Mouse (Mus musculus) ES-Bruce4 (cell line): ENCODE data around the gene Myo1d. TPM values are rescaled to one million over a fixed set of nuclear protein-coding genes. Genes with fewer than 3 reads are reported as not detected.

Experiments used
- H3K27ac ChIP-seq: 2 replicates; pipeline ENCODE4 v1.5.1; 2012; ENCODE audit warnings: low read length, inconsistent platforms; ENCODE audit not compliant: insufficient read depth
- H3K27me3 ChIP-seq: 2 replicates; pipeline ENCODE4 v1.6.1; 2012; ENCODE audit warnings: mild to moderate bottlenecking, low read length, inconsistent platforms; ENCODE audit not compliant: control insufficient read depth, poor library complexity, insufficient read depth, severe bottlenecking
- H3K36me3 ChIP-seq: 2 replicates; pipeline ENCODE4 v1.6.1; 2012; ENCODE audit warnings: inconsistent platforms, mild to moderate bottlenecking, low read length, moderate library complexity; ENCODE audit not compliant: control insufficient read depth, poor library complexity, insufficient read depth, severe bottlenecking
- H3K4me1 ChIP-seq: one replicate; pipeline ENCODE4 v1.8.1; 2011; ENCODE audit warnings: low read length; ENCODE audit not compliant: control insufficient read depth, insufficient read depth
- H3K4me3 ChIP-seq: 2 replicates; pipeline ENCODE4 v1.5.1; 2011; ENCODE audit warnings: low read depth, mild to moderate bottlenecking, low read length
- H3K9ac ChIP-seq: 2 replicates; pipeline ENCODE4 v1.6.1; 2012; ENCODE audit warnings: low read depth, mild to moderate bottlenecking, inconsistent platforms; ENCODE audit not compliant: poor library complexity, severe bottlenecking
- H3K9me3 ChIP-seq: replicated peaks from 2 replicates; pipeline ENCODE4 v1.6.1; 2012; ENCODE audit warnings: mild to moderate bottlenecking, low read length, inconsistent platforms; ENCODE audit not compliant: control insufficient read depth, poor library complexity, insufficient read depth, severe bottlenecking
- CTCF ChIP-seq: IDR thresholded peaks from one replicate; pipeline ENCODE4 v1.8.1; 2011; ENCODE audit warnings: low read depth, low read length
- EP300 ChIP-seq: IDR thresholded peaks from 2 replicates; pipeline ENCODE4 v1.6.1; 2011; ENCODE audit warnings: low read depth, low read length; ENCODE audit not compliant: insufficient read depth
- POLR2A ChIP-seq: IDR thresholded peaks from one replicate; pipeline ENCODE4 v1.8.1; 2011; ENCODE audit warnings: low read length; ENCODE audit not compliant: insufficient read depth
- polyA plus RNA-seq: library from polyadenylated mRNA; stranded (reverse); fragments of >200 nt; gene quantifications from 2 replicates; pipeline ENCODE4 v1.2.4, GENCODE M21; 2011; ENCODE audit warnings: low read depth; ENCODE audit not compliant: missing spikeins, insufficient read depth, insufficient read length

Myo1d gene
- polyA plus RNA-seq, 1 experiment, result 6.6 TPM

DNA sequence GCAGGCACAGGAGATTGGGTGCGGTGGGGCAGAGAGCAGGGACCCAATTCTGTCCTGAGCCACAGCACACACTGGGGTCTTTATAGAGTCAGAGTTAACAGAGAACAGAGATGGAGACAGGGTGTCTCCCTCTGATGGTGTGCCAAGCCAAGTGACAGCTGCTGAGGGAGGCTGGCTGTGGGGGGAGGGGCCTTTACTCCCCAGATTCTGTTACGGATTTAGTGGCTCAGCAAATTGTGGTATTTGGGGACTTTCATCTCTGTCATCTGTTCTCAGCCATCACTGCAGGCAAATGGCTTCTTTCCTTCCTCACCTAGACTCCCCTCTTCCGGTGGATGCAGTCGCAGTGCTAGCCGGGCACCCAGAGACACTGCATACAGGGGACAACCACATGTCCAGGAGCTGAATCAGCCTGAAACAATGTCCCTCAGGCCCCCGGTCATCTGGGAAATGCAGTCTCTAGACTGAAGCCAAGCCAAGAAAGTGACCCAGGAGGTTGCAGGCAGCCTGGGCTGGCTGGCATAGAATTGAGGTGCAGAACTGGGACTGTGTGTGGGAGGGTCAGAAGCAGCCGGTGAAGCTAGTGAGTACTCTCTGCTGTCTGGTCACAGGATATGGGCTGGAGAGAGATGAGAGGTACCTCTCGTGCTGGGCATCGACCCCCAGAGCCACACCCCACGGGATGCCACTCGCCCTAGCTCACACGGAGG lies 290.5 kb downstream of the Myo1d start:
- TF ChIP-seq EP300, result no peak
- no peak for TF ChIP-seq CTCF
- TF ChIP-seq POLR2A, result no peak
- Histone ChIP-seq H3K9me3 (no peaks in the 10 kb centered on the region), H3K4me1 (no peaks in the 10 kb centered on the region), H3K9ac (no peak overlapping the region), H3K36me3 (no peaks in the 10 kb centered on the region), H3K27me3 (no peaks in the 10 kb centered on the region), H3K4me3 (no peak overlapping the region), H3K27ac (no peak overlapping the region)

- Histone ChIP-seq H3K4me3 (no peak overlapping the region), H3K36me3 (no peaks in the 10 kb centered on the region), H3K4me1 (no peaks in the 10 kb centered on the region), H3K27ac (no peak overlapping the region), H3K9ac (no peak overlapping the region), H3K27me3 (no peaks in the 10 kb centered on the region), H3K9me3 (no peaks in the 10 kb centered on the region)
- no peak for TF ChIP-seq CTCF
- no peak for TF ChIP-seq EP300
- no peak for TF ChIP-seq POLR2A
Observed at GRCm38 (mm10) chr11:80487904-80488587, 291.8 kb downstream of the Myo1d start.

DNA sequence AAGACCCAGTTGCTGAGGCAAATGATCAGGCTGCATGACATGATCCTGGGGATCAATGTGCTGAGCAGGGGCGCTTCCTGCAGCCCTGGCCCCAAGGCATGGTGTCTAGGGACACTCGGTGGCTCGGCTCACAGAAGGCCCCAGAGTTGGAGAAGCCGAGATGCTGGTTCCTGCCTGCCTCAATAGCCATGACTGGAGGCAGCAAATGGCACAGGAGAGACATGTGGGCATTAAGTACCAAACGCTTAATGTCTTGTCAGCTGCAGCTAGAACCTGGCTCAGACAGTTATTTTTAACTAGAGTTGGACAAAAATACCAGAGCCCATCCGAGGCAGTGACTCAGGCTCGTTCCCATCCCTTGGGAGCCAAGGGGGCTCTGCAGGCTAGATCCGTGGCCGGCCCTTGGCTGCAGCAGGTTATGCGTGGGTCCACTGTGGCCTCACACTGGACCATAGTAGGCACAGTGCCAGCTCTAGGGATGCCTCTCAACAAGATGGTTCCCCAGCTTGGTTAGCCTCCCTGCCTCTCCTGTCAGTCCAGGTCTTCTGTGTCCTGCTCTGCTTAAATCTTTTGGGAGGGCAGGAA lies 294.1 kb downstream of the Myo1d start:
- no peaks in the 10 kb centered on the region for H3K4me1 ChIP-seq

DNA sequence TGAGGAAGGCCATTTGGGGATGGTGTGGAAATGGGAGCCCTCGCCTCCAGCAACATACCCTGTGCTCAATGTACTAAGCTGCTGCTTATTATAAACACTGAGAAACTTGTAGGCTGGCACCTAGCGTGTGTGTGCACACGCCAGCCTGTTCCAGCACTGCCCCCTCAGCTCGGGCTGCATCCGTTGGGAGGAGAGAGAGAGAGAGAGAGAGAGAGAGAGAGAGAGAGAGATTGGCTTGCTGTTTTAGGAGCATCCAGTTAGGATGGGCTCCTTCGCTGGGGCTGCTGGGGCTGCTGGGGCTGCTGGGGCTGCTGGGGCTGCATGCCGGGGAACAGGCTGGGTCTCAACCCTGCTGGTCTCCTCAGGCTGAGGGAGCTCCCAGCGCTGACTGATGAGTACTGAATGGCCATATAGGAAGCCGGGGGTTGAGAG lies 294.7 kb downstream of the Myo1d start:
- Histone ChIP-seq H3K27me3 (no peaks in the 10 kb centered on the region), H3K9me3 (no peaks in the 10 kb centered on the region), H3K4me3 (no peak overlapping the region), H3K36me3 (no peaks in the 10 kb centered on the region), H3K4me1 (no peaks in the 10 kb centered on the region), H3K9ac (no peak overlapping the region), H3K27ac (no peak overlapping the region)
- TF ChIP-seq CTCF (no peak), EP300 (no peak), POLR2A (no peak)

More for the DNA sequence above, 294.1 kb downstream of the Myo1d start:
- TF ChIP-seq POLR2A, result no peak
- Histone ChIP-seq H3K27me3 (no peaks in the 10 kb centered on the region), H3K27ac (no peak overlapping the region), H3K9ac (no peak overlapping the region), H3K9me3 (no peaks in the 10 kb centered on the region), H3K4me3 (no peak overlapping the region), H3K36me3 (no peaks in the 10 kb centered on the region)

DNA sequence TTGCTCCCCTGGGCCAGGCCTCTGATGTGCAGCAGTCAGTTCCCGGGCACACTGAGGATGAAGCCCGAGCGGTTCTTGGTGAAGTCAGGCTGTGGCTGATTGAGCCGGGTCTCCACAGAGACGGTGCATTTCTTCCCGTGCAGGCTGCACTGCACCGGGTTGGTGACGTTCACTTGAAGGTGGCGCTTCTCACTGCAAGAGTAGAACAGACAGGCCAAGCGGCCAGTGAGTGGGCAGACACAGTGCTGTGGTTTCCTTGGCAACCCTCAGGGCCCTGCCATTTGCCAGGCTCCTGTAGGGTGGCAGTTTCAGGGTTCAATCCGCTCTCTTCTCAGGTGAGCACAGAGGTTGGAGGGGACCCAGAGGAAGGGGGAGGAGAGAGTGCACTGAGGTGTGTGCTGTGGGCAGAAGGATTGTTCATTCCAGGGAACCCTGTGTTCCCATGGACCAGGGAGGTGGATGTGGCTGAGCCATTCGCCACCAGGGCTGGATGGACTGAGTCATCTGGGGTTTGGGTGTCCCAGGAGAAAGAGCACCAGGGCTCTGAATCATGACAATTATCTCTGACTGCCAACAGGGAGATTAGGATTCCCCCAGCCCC lies 295.5 kb downstream of the Myo1d start:
- Histone ChIP-seq H3K9me3 (no peaks in the 10 kb centered on the region), H3K27me3 (no peaks in the 10 kb centered on the region), H3K27ac (no peak overlapping the region), H3K4me1 (no peaks in the 10 kb centered on the region), H3K9ac (no peak overlapping the region), H3K4me3 (no peak overlapping the region), H3K36me3 (no peaks in the 10 kb centered on the region)
- TF ChIP-seq EP300 (no peak), CTCF (no peak), POLR2A (no peak)

DNA sequence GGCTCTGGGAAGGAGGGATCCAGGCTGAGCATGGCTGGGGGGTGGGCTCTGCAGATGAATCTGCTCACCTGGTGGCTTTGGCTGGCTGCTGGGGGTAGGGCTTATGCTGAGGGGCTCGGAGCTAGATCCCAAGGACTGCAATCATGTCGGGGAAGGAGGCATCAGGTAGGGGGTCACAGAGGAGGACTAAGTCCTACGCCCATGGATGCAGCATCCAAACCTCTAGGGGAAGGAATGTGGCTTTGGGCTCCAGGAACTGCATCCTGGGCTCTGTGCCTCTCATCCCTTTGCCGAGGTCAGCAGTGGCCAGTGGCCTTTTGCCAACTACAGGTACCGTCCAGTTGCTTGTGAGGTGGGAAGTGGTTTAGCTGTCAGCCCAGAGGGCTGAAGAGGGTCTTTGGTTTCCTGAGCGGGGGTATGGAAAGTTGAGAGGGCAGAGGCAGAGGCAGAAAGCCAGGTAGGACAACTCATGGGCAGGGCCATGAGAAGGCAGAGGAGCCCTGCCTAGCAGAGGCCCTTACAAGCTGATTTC lies 296.2 kb downstream of the Myo1d start:
- H3K4me1 ChIP-seq, result no peaks in the 10 kb centered on the region
- no peaks in the 10 kb centered on the region for H3K36me3 ChIP-seq
- H3K9ac ChIP-seq, result no peak overlapping the region
- H3K9me3 ChIP-seq, result no peaks in the 10 kb centered on the region
- TF ChIP-seq CTCF (no peak), POLR2A (no peak), EP300 (no peak)
- H3K4me3 ChIP-seq, result no peak overlapping the region
- no peak overlapping the region for H3K27ac ChIP-seq
- no peaks in the 10 kb centered on the region for H3K27me3 ChIP-seq
